Mouse (Mus musculus): ENCODE data around the gene Jag2. TPM values are rescaled to one million over a fixed set of nuclear protein-coding genes. Genes with fewer than 3 reads are reported as not detected.

The Jag2 gene
- polyA plus RNA-seq, 1 experiment, result 51.8 TPM

DNA sequence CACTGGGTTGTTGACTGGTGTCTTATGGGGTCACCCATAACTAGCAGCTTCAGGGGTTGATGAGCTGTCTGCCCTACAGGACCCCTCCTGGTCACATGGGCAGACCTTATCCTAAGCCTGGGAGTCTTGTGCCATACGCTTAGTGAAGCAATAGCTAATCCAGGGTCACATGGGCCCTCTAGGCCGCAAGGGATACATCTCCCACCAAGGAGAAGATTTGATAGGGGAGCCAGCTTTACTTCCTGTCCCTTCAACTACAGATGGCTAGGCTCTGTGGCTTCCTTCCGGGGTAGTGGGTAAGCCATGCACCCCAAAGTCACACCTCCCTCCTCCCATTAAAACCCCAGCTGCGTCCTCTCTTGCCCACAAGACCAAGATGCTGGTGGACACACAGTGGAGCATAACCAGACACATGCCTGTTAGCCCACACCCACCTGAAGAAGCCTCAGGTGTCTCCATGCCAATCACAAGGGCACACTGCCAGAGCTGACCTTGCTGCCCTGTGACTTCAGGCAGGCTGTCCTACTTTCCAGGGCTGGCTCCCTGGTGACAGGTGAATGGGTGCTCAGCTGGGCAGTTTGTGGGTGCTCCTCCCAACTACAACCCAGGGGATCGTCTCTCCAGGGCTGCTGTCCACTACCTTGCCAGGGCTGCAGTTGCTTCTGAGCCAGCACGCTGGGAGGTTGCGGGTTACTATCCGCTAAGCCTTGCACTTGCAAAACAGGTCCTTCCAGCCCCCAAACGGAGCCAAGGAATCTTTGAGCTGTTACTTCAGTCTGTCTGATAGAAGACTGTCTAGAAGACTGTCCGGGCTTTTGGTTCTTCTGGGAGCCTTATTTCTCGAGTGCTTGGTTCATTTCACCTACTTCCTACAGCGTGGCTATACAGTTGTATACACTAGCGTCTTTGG, 61.1 kb downstream of the Jag2 start, which contains the start of gene Gpr132:
Gene Gpr132, minus strand, starts transcription at position 51 of the 910 bp plus-strand sequence.
- TF ChIP-seq MYOD1 (IDR thresholded peaks at IDR 0.05; ENCODE audit: control insufficient read depth in 1 of 3, insufficient read length in 2 of 3, low read depth in 2 of 3), result no peak
- no peak for TF ChIP-seq MYOG (IDR thresholded peaks at IDR 0.05; ENCODE audit: control insufficient read depth in 1 of 3, insufficient read depth in 1 of 3, insufficient read length in 2 of 3, low read depth in 2 of 3)
- TF ChIP-seq SRF (IDR thresholded peaks at IDR 0.05; ENCODE audit: control insufficient read depth, insufficient read length, low read depth), result no peak
- TF ChIP-seq POLR2A (IDR thresholded peaks at IDR 0.05; ENCODE audit: insufficient read length, low read depth), result no peak
- no peak for TF ChIP-seq MAX (IDR thresholded peaks at IDR 0.05; ENCODE audit: low read depth)
- TF ChIP-seq POLR2AphosphoS2 (IDR thresholded peaks at IDR 0.05; ENCODE audit: insufficient read length, low read depth), result no peak
- TF ChIP-seq TCF3 (IDR thresholded peaks at IDR 0.05; ENCODE audit: insufficient read length, low read depth), result no peak
- TF ChIP-seq USF1 (IDR thresholded peaks at IDR 0.05; ENCODE audit: low read depth), result no peak
- no peak for TF ChIP-seq TCF12 (IDR thresholded peaks at IDR 0.05; ENCODE audit: insufficient read depth, poor library complexity, severe bottlenecking)
- no peak for TF ChIP-seq E2F4 (IDR thresholded peaks at IDR 0.05; ENCODE audit: insufficient read depth)
- no peak for TF ChIP-seq CEBPB (IDR thresholded peaks at IDR 0.05; ENCODE audit: insufficient read depth, poor library complexity, severe bottlenecking)
- TF ChIP-seq REST (IDR thresholded peaks at IDR 0.05; ENCODE audit: insufficient read depth, insufficient read length), result no peak
- no peaks in the 10 kb centered on the region for H3K27me3 ChIP-seq (ENCODE audit: control insufficient read depth, insufficient read depth, insufficient read length)

GRCm38 (mm10) chr12:112867106-112867674, 62.4 kb downstream of the Jag2 start:
- H3K79me2 ChIP-seq (ENCODE audit: control insufficient read depth, insufficient read depth), result no peaks in the 10 kb centered on the region
- H3K27me3 ChIP-seq (ENCODE audit: control insufficient read depth, insufficient read depth, insufficient read length), result no peaks in the 10 kb centered on the region
- peak overlapping the region; percentile 36 for H3K4me2 ChIP-seq (ENCODE audit: low read depth)
- no peak overlapping the region for H3K4me3 ChIP-seq
- H3K36me3 ChIP-seq (ENCODE audit: control insufficient read depth, insufficient read depth), result no peaks in the 10 kb centered on the region
- no peak for TF ChIP-seq TCF3 (IDR thresholded peaks at IDR 0.05; ENCODE audit: insufficient read length, low read depth)
- no peak for TF ChIP-seq REST (IDR thresholded peaks at IDR 0.05; ENCODE audit: insufficient read depth, insufficient read length)
- TF ChIP-seq POLR2AphosphoS2 (IDR thresholded peaks at IDR 0.05; ENCODE audit: insufficient read length, low read depth), result no peak
- no peak for TF ChIP-seq MYOD1 (IDR thresholded peaks at IDR 0.05; ENCODE audit: control insufficient read depth in 1 of 3, insufficient read length in 2 of 3, low read depth in 2 of 3)
- no peak for TF ChIP-seq E2F4 (IDR thresholded peaks at IDR 0.05; ENCODE audit: insufficient read depth)
- no peak for TF ChIP-seq USF1 (IDR thresholded peaks at IDR 0.05; ENCODE audit: low read depth)
- no peak for TF ChIP-seq MAX (IDR thresholded peaks at IDR 0.05; ENCODE audit: low read depth)
- no peak for TF ChIP-seq SRF (IDR thresholded peaks at IDR 0.05; ENCODE audit: control insufficient read depth, insufficient read length, low read depth)
- TF ChIP-seq MYOG (IDR thresholded peaks at IDR 0.05; ENCODE audit: control insufficient read depth in 1 of 3, insufficient read depth in 1 of 3, insufficient read length in 2 of 3, low read depth in 2 of 3), result no peak
- no peak for TF ChIP-seq TCF12 (IDR thresholded peaks at IDR 0.05; ENCODE audit: insufficient read depth, poor library complexity, severe bottlenecking)
- TF ChIP-seq CEBPB (IDR thresholded peaks at IDR 0.05; ENCODE audit: insufficient read depth, poor library complexity, severe bottlenecking), result no peak
- no peak for TF ChIP-seq POLR2A (IDR thresholded peaks at IDR 0.05; ENCODE audit: insufficient read length, low read depth)
- no peak overlapping the region for H3ac ChIP-seq (ENCODE audit: control insufficient read depth, insufficient read length)

More for the DNA sequence above, 61.1 kb downstream of the Jag2 start, which contains the start of gene Gpr132:
- no peak within 1 kb of the TSS for H3ac ChIP-seq (ENCODE audit: control insufficient read depth, insufficient read length)
- no peaks in the 10 kb centered on the region for H3K36me3 ChIP-seq (ENCODE audit: control insufficient read depth, insufficient read depth)
- H3K4me3 ChIP-seq, result no peak within 1 kb of the TSS
- H3K79me2 ChIP-seq (ENCODE audit: control insufficient read depth, insufficient read depth), result no peaks in the 10 kb centered on the region
- no peak within 1 kb of the TSS for H3K4me2 ChIP-seq (ENCODE audit: low read depth)

- TF ChIP-seq TCF3 (IDR thresholded peaks at IDR 0.05; ENCODE audit: insufficient read length, low read depth) (no peak), SRF (IDR thresholded peaks at IDR 0.05; ENCODE audit: control insufficient read depth, insufficient read length, low read depth) (no peak), E2F4 (IDR thresholded peaks at IDR 0.05; ENCODE audit: insufficient read depth) (no peak), MYOD1 (IDR thresholded peaks at IDR 0.05; ENCODE audit: control insufficient read depth in 1 of 3, insufficient read length in 2 of 3, low read depth in 2 of 3) (peak in 1 of 3 experiments; percentile 16), MYOG (IDR thresholded peaks at IDR 0.05; ENCODE audit: control insufficient read depth in 1 of 3, insufficient read depth in 1 of 3, insufficient read length in 2 of 3, low read depth in 2 of 3) (peak in 1 of 3 experiments; percentile 47), USF1 (IDR thresholded peaks at IDR 0.05; ENCODE audit: low read depth) (no peak)
These were observed 63.0 kb downstream of the Jag2 start for GRCm38 (mm10) chr12:112866467-112867080.

DNA sequence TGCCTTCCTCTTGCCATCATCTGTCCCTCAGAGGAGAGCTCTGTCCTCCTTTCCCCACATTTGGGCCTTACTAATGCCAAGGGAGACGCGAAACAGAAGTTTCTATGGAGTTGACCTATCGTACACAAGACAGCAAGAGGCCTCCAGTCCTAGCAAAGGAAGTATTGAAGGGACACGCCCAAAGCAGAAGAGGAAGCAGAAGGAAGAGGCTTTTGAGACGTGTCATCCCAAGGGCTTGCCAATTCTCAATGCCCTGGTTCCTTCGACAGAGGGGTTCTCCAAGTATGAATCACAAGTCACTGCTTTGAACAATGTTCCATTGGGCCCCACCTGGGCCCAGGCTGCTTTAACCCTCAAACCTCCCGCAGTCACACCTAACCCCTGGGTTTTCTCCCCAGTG, 64.8 kb downstream of the Jag2 start:
- no peak overlapping the region for H3K4me2 ChIP-seq (ENCODE audit: low read depth)
- no peaks in the 10 kb centered on the region for H3K36me3 ChIP-seq (ENCODE audit: control insufficient read depth, insufficient read depth)
- H3K4me3 ChIP-seq, result no peak overlapping the region
- H3ac ChIP-seq (ENCODE audit: control insufficient read depth, insufficient read length), result no peak overlapping the region
- no peak for TF ChIP-seq E2F4 (IDR thresholded peaks at IDR 0.05; ENCODE audit: insufficient read depth)
- TF ChIP-seq TCF3 (IDR thresholded peaks at IDR 0.05; ENCODE audit: insufficient read length, low read depth), result no peak
- H3K27me3 ChIP-seq (ENCODE audit: control insufficient read depth, insufficient read depth, insufficient read length), result no peaks in the 10 kb centered on the region
- no peaks in the 10 kb centered on the region for H3K79me2 ChIP-seq (ENCODE audit: control insufficient read depth, insufficient read depth)

More at GRCm38 (mm10) chr12:112866467-112867080, 63.0 kb downstream of the Jag2 start:
- Histone ChIP-seq H3K27me3 (ENCODE audit: control insufficient read depth, insufficient read depth, insufficient read length) (no peaks in the 10 kb centered on the region), H3K36me3 (ENCODE audit: control insufficient read depth, insufficient read depth) (no peaks in the 10 kb centered on the region), H3K4me3 (no peak overlapping the region), H3K4me2 (ENCODE audit: low read depth) (peak overlapping the region; percentile 36), H3K79me2 (ENCODE audit: control insufficient read depth, insufficient read depth) (no peaks in the 10 kb centered on the region), H3ac (ENCODE audit: control insufficient read depth, insufficient read length) (no peak overlapping the region)
